Mouse (Mus musculus) forebrain, embryonic 11.5 days (tissue): Measurements from ENCODE around the gene Ccar1. TPM values are rescaled to one million over a fixed set of nuclear protein-coding genes. Genes with fewer than 3 reads are reported as not detected.

Experiments
- ATAC-seq: fragments of 200-750 bp; cut with Nextera tagmentation; replicated peaks from 2 replicates; pipeline ENCODE4 v1.8.0; 2017; ENCODE audit warnings: moderate TSS enrichment; ENCODE audit not compliant: low FRiP score
- DNase-seq: peaks from one replicate; pipeline ENCODE4 v3.0.0-alpha.2; 2017; ENCODE audit warnings: low spot score
- H3K27ac ChIP-seq: fragments of 300-500 bp; sonication (generic); 2 replicates; pipeline ENCODE4 v1.5.1; 2014; ENCODE audit warnings: low read depth, low read length
- H3K27me3 ChIP-seq: fragments of 300-500 bp; sonication (generic); 2 replicates; pipeline ENCODE4 v1.6.1; 2014; ENCODE audit warnings: mild to moderate bottlenecking, low read length, mixed read lengths; ENCODE audit not compliant: control insufficient read depth, insufficient read depth
- H3K36me3 ChIP-seq: fragments of 300-500 bp; sonication (generic); 2 replicates; pipeline ENCODE4 v1.6.1; 2014; ENCODE audit warnings: mild to moderate bottlenecking, low read length, moderate library complexity, mixed read lengths; ENCODE audit not compliant: control insufficient read depth, insufficient read depth
- H3K4me1 ChIP-seq: fragments of 300-500 bp; sonication (generic); replicated peaks from 2 replicates; pipeline ENCODE4 v1.6.1; 2014; ENCODE audit warnings: low read length, mixed read lengths; ENCODE audit not compliant: control insufficient read depth, insufficient read depth
- H3K4me2 ChIP-seq: fragments of 300-500 bp; sonication (generic); 2 replicates; pipeline ENCODE4 v1.6.1; 2014; ENCODE audit warnings: low read depth, mild to moderate bottlenecking, low read length, moderate library complexity, mixed read lengths; ENCODE audit not compliant: severe bottlenecking
- H3K4me3 ChIP-seq: fragments of 300-500 bp; sonication (generic); 2 replicates; pipeline ENCODE4 v1.5.1; 2014; ENCODE audit warnings: low read depth, low read length
- H3K9ac ChIP-seq: fragments of 300-500 bp; sonication (generic); 2 replicates; pipeline ENCODE4 v1.6.1; 2014; ENCODE audit warnings: low read length
- H3K9me3 ChIP-seq: fragments of 300-500 bp; sonication (generic); 2 replicates; pipeline ENCODE4 v1.6.1; 2016; ENCODE audit warnings: low read length, mixed read lengths; ENCODE audit not compliant: control insufficient read depth
- WGBS: fragments of 180-500 bp; shearing (Covaris S2); extraction: QIAGEN DNeasy Blood & Tissue Kit; methylation state at CpG from one replicate; pipeline ENCODE4 v1.1.7; 2014; 5-methylcytosine and 5-hydroxymethylcytosine counted together
- polyA plus RNA-seq: library from polyadenylated mRNA; unstranded; fragments of >200 nt; fragmentation: Nextera tagmentation; extraction: Ambion mirVana; gene quantifications from 2 replicates; pipeline ENCODE4 v1.2.1, GENCODE M21; 2014

Ccar1 gene
- 179 and 186 TPM in 2 replicates for polyA plus RNA-seq

- H3K36me3 ChIP-seq = peaks cover 4% of the 10 kb centered on the region; the same call in 1 of the 2 replicates
- H3K4me2 ChIP-seq = peak within 1 kb of the TSS; percentile 74
- peak within 1 kb of the TSS; percentile 95 for H3K27ac ChIP-seq
- H3K4me1 ChIP-seq = no peaks in the 10 kb centered on the region; the same call in 1 of the 2 replicates
- 5% methylated on average over 55 of the region's 55 CpGs for WGBS
- peak within 1 kb of the TSS; percentile 98 for H3K9ac ChIP-seq
- peak; percentile 100 for DNase-seq
- no peaks in the 10 kb centered on the region for H3K27me3 ChIP-seq
- no peaks in the 10 kb centered on the region for H3K9me3 ChIP-seq
- ATAC-seq = peak; percentile 98
- H3K4me3 ChIP-seq = peak within 1 kb of the TSS; percentile 100
Measured at GRCm38 (mm10) chr10:62792177-62793090, at the start of gene Ccar1. Ccar1 (minus strand) TSS chr10:62792286.

- H3K9me3 ChIP-seq = no peaks in the 10 kb centered on the region
- peaks cover 3% of the 10 kb centered on the region; the same call in 1 of the 2 replicates for H3K36me3 ChIP-seq
- no peak for DNase-seq
- no peak for ATAC-seq
- no peaks in the 10 kb centered on the region for H3K27me3 ChIP-seq
- H3K4me2 ChIP-seq = no peak overlapping the region
- no peak overlapping the region for H3K27ac ChIP-seq
- no peak overlapping the region for H3K4me3 ChIP-seq
- no peak overlapping the region for H3K9ac ChIP-seq
- WGBS = 92% methylated on average over 7 of the region's 7 CpGs
- no peaks in the 10 kb centered on the region for H3K4me1 ChIP-seq
Measured at GRCm38 (mm10) chr10:62840687-62841086, 48.6 kb upstream of the Ccar1 start.

- Histone ChIP-seq H3K27ac (no peak overlapping the region), H3K9ac (no peak overlapping the region), H3K4me2 (no peak overlapping the region), H3K27me3 (no peaks in the 10 kb centered on the region), H3K4me3 (no peak overlapping the region), H3K9me3 (no peaks in the 10 kb centered on the region), H3K36me3 (peaks cover 3% of the 10 kb centered on the region; the same call in 1 of the 2 replicates), H3K4me1 (no peaks in the 10 kb centered on the region)
- DNase-seq (no peak), ATAC-seq (no peak)
- WGBS = 90% methylated on average over 5 of the region's 5 CpGs
Measured at GRCm38 (mm10) chr10:62837987-62838386, 45.9 kb upstream of the Ccar1 start.

DNA sequence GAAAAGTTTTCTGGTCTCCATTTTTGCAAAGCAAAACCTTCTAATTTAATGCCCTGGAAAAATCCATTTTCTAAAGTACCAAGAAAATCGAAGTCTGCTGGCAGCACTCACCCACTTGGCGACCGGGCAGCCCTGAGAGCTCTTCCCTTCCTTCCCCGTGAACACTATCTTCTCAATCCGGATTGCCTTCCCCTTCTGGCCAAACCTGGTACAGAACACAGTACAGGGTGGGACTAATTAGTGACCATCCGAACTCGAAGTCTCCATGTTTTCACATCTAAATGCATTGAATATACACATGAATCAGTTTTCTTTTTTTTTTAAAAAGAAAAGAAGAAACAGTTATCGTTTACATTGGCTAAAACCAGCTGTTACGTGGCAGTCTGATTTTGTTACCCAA is 40.7 kb upstream of the Ccar1 start:
- H3K4me2 ChIP-seq = no peak overlapping the region
- H3K36me3 ChIP-seq = no peaks in the 10 kb centered on the region
- no peak overlapping the region for H3K9ac ChIP-seq
- 87% methylated on average over 9 of the region's 9 CpGs for WGBS
- no peak overlapping the region for H3K4me3 ChIP-seq
- H3K4me1 ChIP-seq = no peaks in the 10 kb centered on the region
- DNase-seq (no peak), ATAC-seq (no peak)
- no peaks in the 10 kb centered on the region for H3K9me3 ChIP-seq
- no peak overlapping the region for H3K27ac ChIP-seq
- H3K27me3 ChIP-seq = no peaks in the 10 kb centered on the region

DNA sequence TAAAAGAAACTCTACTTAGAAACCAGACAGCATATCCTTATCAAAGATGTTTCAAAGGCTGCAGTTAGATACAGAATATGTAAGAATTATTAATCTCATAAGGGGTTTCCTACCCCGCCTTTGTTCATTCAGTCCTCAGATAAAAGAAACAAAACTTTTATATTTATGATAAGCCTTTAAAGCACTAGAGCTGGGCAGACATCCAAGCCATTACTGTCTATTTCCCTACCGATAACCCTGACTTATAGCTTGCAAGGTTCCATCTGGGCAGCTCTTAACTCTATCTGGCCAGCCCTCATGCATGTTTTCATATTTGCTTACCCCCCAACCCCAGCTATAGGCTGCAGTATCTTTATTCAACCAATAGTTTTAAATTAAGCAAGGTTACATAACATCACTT is 39.5 kb upstream of the Ccar1 start:
- H3K36me3 ChIP-seq = no peaks in the 10 kb centered on the region
- DNase-seq = no peak

GRCm38 (mm10) chr10:62824474-62824873 is 32.4 kb upstream of the Ccar1 start:
- Histone ChIP-seq H3K4me3 (no peak overlapping the region), H3K27me3 (no peaks in the 10 kb centered on the region), H3K27ac (no peak overlapping the region), H3K9ac (no peak overlapping the region), H3K4me2 (no peak overlapping the region), H3K4me1 (no peaks in the 10 kb centered on the region), H3K9me3 (no peaks in the 10 kb centered on the region), H3K36me3 (peaks cover 4% of the 10 kb centered on the region)
- 86% methylated on average over 8 of the region's 8 CpGs for WGBS
- no peak for DNase-seq
- ATAC-seq = no peak

More for the DNA sequence above, 39.5 kb upstream of the Ccar1 start:
- no peaks in the 10 kb centered on the region for H3K27me3 ChIP-seq
- no peak overlapping the region for H3K4me3 ChIP-seq
- no peaks in the 10 kb centered on the region for H3K9me3 ChIP-seq
- H3K4me1 ChIP-seq = no peaks in the 10 kb centered on the region
- H3K27ac ChIP-seq = no peak overlapping the region
- ATAC-seq = no peak
- WGBS = 98% methylated on average over 2 of the region's 2 CpGs
- H3K4me2 ChIP-seq = no peak overlapping the region
- H3K9ac ChIP-seq = no peak overlapping the region

DNA sequence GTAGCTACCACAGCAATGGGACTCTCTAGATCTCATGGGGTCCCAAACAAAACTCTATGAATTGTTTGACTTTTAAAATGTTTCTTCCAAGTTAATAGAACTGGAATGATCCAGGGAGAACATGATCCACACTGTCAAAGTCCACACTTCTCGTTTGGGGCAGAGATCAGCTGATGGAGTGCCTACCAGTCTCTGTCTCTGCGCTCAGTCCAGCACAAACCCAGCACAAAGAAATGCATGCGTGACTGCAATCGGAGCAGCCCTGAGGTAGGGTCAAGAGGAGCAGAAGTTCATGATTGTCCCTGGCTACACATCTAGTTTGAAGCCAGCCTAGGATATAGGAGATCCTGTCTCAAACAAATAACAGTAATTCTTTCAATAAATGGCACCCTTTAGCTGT is 31.3 kb upstream of the Ccar1 start:
- no peak overlapping the region for H3K9ac ChIP-seq
- no peaks in the 10 kb centered on the region for H3K4me1 ChIP-seq
- no peaks in the 10 kb centered on the region for H3K27me3 ChIP-seq
- H3K36me3 ChIP-seq = peaks cover 9% of the 10 kb centered on the region
- no peak overlapping the region for H3K27ac ChIP-seq
- no peak overlapping the region for H3K4me2 ChIP-seq
- no peaks in the 10 kb centered on the region for H3K9me3 ChIP-seq
- ATAC-seq (no peak), DNase-seq (no peak)
- no peak overlapping the region for H3K4me3 ChIP-seq
- 80% methylated on average over 4 of the region's 4 CpGs for WGBS

- H3K27me3 ChIP-seq = no peaks in the 10 kb centered on the region
- DNase-seq = no peak
- H3K4me1 ChIP-seq = no peaks in the 10 kb centered on the region
- 80% methylated on average over 4 of the region's 4 CpGs for WGBS
- H3K9ac ChIP-seq = no peak overlapping the region
- H3K4me3 ChIP-seq = no peak overlapping the region
- H3K9me3 ChIP-seq = no peaks in the 10 kb centered on the region
- H3K4me2 ChIP-seq = no peak overlapping the region
- H3K36me3 ChIP-seq = peaks cover 2% of the 10 kb centered on the region; the same call in 1 of the 2 replicates
- no peak for ATAC-seq
- no peak overlapping the region for H3K27ac ChIP-seq
Measured at GRCm38 (mm10) chr10:62810010-62810409, 17.9 kb upstream of the Ccar1 start.
